In the genomic region with DNA sequence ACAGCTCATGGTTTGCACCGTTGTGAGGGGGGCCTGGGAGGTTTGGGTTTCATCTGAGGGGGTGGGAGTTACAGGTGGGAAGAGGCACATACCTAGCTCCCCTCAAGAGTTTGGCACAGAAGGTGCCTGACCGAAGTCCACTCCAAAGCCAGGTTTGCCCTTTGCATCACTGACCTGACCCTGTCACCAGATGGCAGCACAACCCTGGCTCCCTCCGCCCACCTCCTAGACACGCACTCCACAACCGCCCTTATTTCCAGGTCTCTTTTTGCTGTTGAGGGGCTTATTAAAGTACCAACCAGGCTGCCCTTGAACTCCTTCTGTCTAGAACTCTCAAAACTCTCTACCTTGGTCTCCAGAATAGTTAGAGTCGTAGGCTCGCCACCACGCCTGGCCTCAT, we compare ENCODE assay signal across 8 mouse cellular contexts. TPM values are rescaled to one million over a fixed set of nuclear protein-coding genes. Genes with fewer than 3 reads are reported as not detected.
A peak's percentile ranks its signal among the peaks of the same experiment; 100 is the strongest.
DNase-seq lines count a peak whose midpoint lies in the region; ATAC-seq and TF ChIP-seq lines count a peak whose summit lies in the region.

No protein-coding gene starts in this region.

- peak; percentile 27 for DNase-seq in hindbrain, embryonic 10.5 days (ENCODE audit: low spot score)
- peak; percentile 45 for DNase-seq in embryo, embryonic 10.5 days (ENCODE audit: low spot score)
- peak; percentile 83 to 86 for DNase-seq in kidney, postnatal 25 days

- H3K27me3 ChIP-seq in hindbrain, embryonic 10.5 days (ENCODE audit: insufficient read depth, poor library complexity, severe bottlenecking): no peaks in the 10 kb centered on the region
- H3K27me3 ChIP-seq in hindbrain, embryonic 12.5 days: no peaks in the 10 kb centered on the region
- H3K27me3 ChIP-seq in E14TG2a.4 (ENCODE audit: insufficient read depth, low read length) (peaks cover 4% of the 10 kb centered on the region; the same call in 1 of the 2 replicates), myocyte (ENCODE audit: control insufficient read depth, insufficient read depth, insufficient read length) (no peaks in the 10 kb centered on the region)
- H3K27me3 ChIP-seq in forebrain, embryonic 13.5 days: no peaks in the 10 kb centered on the region

- no peak overlapping the region for H3K4me3 ChIP-seq in hindbrain, embryonic 10.5 days
- no peak overlapping the region for H3K4me3 ChIP-seq in hindbrain, embryonic 12.5 days
- no peak overlapping the region for H3K4me3 ChIP-seq in E14TG2a.4 (replicated peaks; ENCODE audit: low read length)
- no peak overlapping the region for H3K4me3 ChIP-seq in myocyte
- H3K4me3 ChIP-seq in forebrain, embryonic 13.5 days: no peak overlapping the region

- H3K4me1 ChIP-seq in hindbrain, embryonic 10.5 days (replicated peaks): no peaks in the 10 kb centered on the region
- no peaks in the 10 kb centered on the region for H3K4me1 ChIP-seq in hindbrain, embryonic 12.5 days
- peaks cover 5% of the 10 kb centered on the region for H3K4me1 ChIP-seq in E14TG2a.4 (replicated peaks; ENCODE audit: low read depth, low read length)
- no peaks in the 10 kb centered on the region for H3K4me1 ChIP-seq in forebrain, embryonic 13.5 days

- H3K79me2 ChIP-seq in myocyte (ENCODE audit: control insufficient read depth, insufficient read depth): no peaks in the 10 kb centered on the region

- TF ChIP-seq POLR2A in myocyte (IDR thresholded peaks at IDR 0.05; ENCODE audit: insufficient read length, low read depth): peak; percentile 22

- peaks cover 35% of the 10 kb centered on the region for H3K36me3 ChIP-seq in hindbrain, embryonic 10.5 days
- H3K36me3 ChIP-seq in hindbrain, embryonic 12.5 days: peaks cover 26% of the 10 kb centered on the region
- H3K36me3 ChIP-seq in E14TG2a.4 (ENCODE audit: insufficient read depth, low read length) (peaks cover 32% of the 10 kb centered on the region), myocyte (ENCODE audit: control insufficient read depth, insufficient read depth) (peaks cover 5% of the 10 kb centered on the region)
- peaks cover 31% of the 10 kb centered on the region for H3K36me3 ChIP-seq in forebrain, embryonic 13.5 days (ENCODE audit: poor library complexity, severe bottlenecking)

- no peaks in the 10 kb centered on the region for H3K9me3 ChIP-seq in hindbrain, embryonic 10.5 days
- H3K9me3 ChIP-seq in hindbrain, embryonic 12.5 days (replicated peaks): no peaks in the 10 kb centered on the region
- no peaks in the 10 kb centered on the region for H3K9me3 ChIP-seq in E14TG2a.4 (ENCODE audit: low read length)
- no peaks in the 10 kb centered on the region for H3K9me3 ChIP-seq in forebrain, embryonic 13.5 days (replicated peaks)

- H3K9ac ChIP-seq in hindbrain, embryonic 12.5 days: no peak overlapping the region
- H3K9ac ChIP-seq in forebrain, embryonic 13.5 days: no peak overlapping the region

- no peak for ATAC-seq in hindbrain, embryonic 12.5 days (ENCODE audit: low FRiP score)
- ATAC-seq in forebrain, embryonic 13.5 days: no peak
- ATAC-seq in cerebellum, adult (ENCODE audit: insufficient number of reproducible peaks, low FRiP score, low TSS enrichment): no peak

- H3ac ChIP-seq in myocyte (ENCODE audit: control insufficient read depth, insufficient read length): no peak overlapping the region

- 51% methylated on average over 8 of the region's 8 CpGs for WGBS in hindbrain, embryonic 10.5 days
- 51% methylated on average over 8 of the region's 8 CpGs for WGBS in hindbrain, embryonic 12.5 days
- 57% methylated on average over 8 of the region's 8 CpGs for WGBS in forebrain, embryonic 13.5 days

- 0 out of 2 replicates have a peak, but pooled peaks have one; percentile 18 for TF ChIP-seq CTCF in E14TG2a.4 (conservative IDR thresholded peaks at IDR 0.05; ENCODE audit: low read length)

- H3K4me2 ChIP-seq in hindbrain, embryonic 12.5 days (replicated peaks): no peak overlapping the region
- no peak overlapping the region for H3K4me2 ChIP-seq in myocyte (ENCODE audit: low read depth)
- H3K4me2 ChIP-seq in forebrain, embryonic 13.5 days: no peak overlapping the region

- H3K27ac ChIP-seq in hindbrain, embryonic 10.5 days: no peak overlapping the region
- H3K27ac ChIP-seq in hindbrain, embryonic 12.5 days: no peak overlapping the region
- H3K27ac ChIP-seq in forebrain, embryonic 13.5 days: no peak overlapping the region

TF ChIP-seq in myocyte, 11 proteins besides CTCF, POLR2A, EP300 and RAD21:
- TF ChIP-seq TCF12 (IDR thresholded peaks at IDR 0.05; ENCODE audit: insufficient read depth, poor library complexity, severe bottlenecking) (no peak), POLR2AphosphoS2 (IDR thresholded peaks at IDR 0.05; ENCODE audit: insufficient read length, low read depth) (peak; percentile 76)

RNA-seq across cellular contexts. Expression of gene Ube2v1, which starts 9.4 kb away (rescaled TPM):
- 385 and 396 TPM in 2 replicates for polyA plus RNA-seq in hindbrain, embryonic 10.5 days (2016; fragmentation: Nextera tagmentation; extraction: Ambion mirVana)
- 290 and 291 TPM in 2 replicates for polyA plus RNA-seq in hindbrain, embryonic 12.5 days (2016; fragmentation: Nextera tagmentation; extraction: Ambion mirVana)
- polyA plus RNA-seq in myocyte (2012; fragmentation: generic; extraction: Trizol): 322 TPM
- 278 and 309 TPM in 2 replicates for polyA plus RNA-seq in forebrain, embryonic 13.5 days (2015; fragmentation: Nextera tagmentation; extraction: Ambion mirVana)

RNA-seq across cellular contexts. Expression of gene Gm20431, which starts 20.0 kb away (rescaled TPM):
- polyA plus RNA-seq in hindbrain, embryonic 10.5 days (2016; fragmentation: Nextera tagmentation; extraction: Ambion mirVana): 4.1 and 6.7 TPM in 2 replicates
- 16.9 and 18.8 TPM in 2 replicates for polyA plus RNA-seq in hindbrain, embryonic 12.5 days (2016; fragmentation: Nextera tagmentation; extraction: Ambion mirVana)
- 9.2 TPM for polyA plus RNA-seq in myocyte (2012; fragmentation: generic; extraction: Trizol)
- polyA plus RNA-seq in forebrain, embryonic 13.5 days (2015; fragmentation: Nextera tagmentation; extraction: Ambion mirVana): 5.5 and 8.2 TPM in 2 replicates

RNA-seq across cellular contexts. Expression of gene Cebpb, which starts 47.4 kb away (rescaled TPM):
- 1.1 and 1.5 TPM in 2 replicates for polyA plus RNA-seq in hindbrain, embryonic 10.5 days (2016; fragmentation: Nextera tagmentation; extraction: Ambion mirVana)
- polyA plus RNA-seq in hindbrain, embryonic 12.5 days (2016; fragmentation: Nextera tagmentation; extraction: Ambion mirVana): 4.1 and 4.5 TPM in 2 replicates
- 74.7 TPM for polyA plus RNA-seq in myocyte (2012; fragmentation: generic; extraction: Trizol)
- 0.11 and 0.14 TPM in 2 replicates for polyA plus RNA-seq in forebrain, embryonic 13.5 days (2015; fragmentation: Nextera tagmentation; extraction: Ambion mirVana)

RNA-seq across cellular contexts. Expression of gene Tmem189, which starts 48.3 kb away (rescaled TPM):
- 41.2 and 43.8 TPM in 2 replicates for polyA plus RNA-seq in hindbrain, embryonic 10.5 days (2016; fragmentation: Nextera tagmentation; extraction: Ambion mirVana)
- 39.0 and 43.9 TPM in 2 replicates for polyA plus RNA-seq in hindbrain, embryonic 12.5 days (2016; fragmentation: Nextera tagmentation; extraction: Ambion mirVana)
- 91.9 TPM for polyA plus RNA-seq in myocyte (2012; fragmentation: generic; extraction: Trizol)
- polyA plus RNA-seq in forebrain, embryonic 13.5 days (2015; fragmentation: Nextera tagmentation; extraction: Ambion mirVana): 22.1 and 24.0 TPM in 2 replicates

Comparison
In these comparisons a context has a peak if more than half of its experiments do, and no peak if none do; other contexts are left out.
1. DNase-seq: peak in every context shown above with its lines; median percentile 84 in kidney, postnatal 25 days; 45 in embryo, embryonic 10.5 days; 27 in hindbrain, embryonic 10.5 days.
2. RNA of gene Cebpb, which starts 47.4 kb away (polyA plus RNA-seq): 74.7 TPM in myocyte (single experiment); 4.1 to 4.5 TPM in hindbrain, embryonic 12.5 days, 1.1 to 1.5 TPM in hindbrain, embryonic 10.5 days and 0.11 to 0.14 TPM in forebrain, embryonic 13.5 days; every median in the first group is over 10 times any median in the second.